Mouse (Mus musculus): ENCODE measurements around the gene Gm17018. TPM values are rescaled to one million over a fixed set of nuclear protein-coding genes. Genes with fewer than 3 reads are reported as not detected.

The Gm17018 gene
- polyA plus RNA-seq, 1 experiment from 2014 or later: 12.1 TPM

GRCm38 (mm10) chr19:45591704-45592103 is 31.3 kb downstream of the Gm17018 start:
- H3K36me3 ChIP-seq (replicated peaks): no peaks in the 10 kb centered on the region
- no peak overlapping the region for H3K4me3 ChIP-seq (replicated peaks)
- H3K27ac ChIP-seq (replicated peaks): no peak overlapping the region
- H3K4me2 ChIP-seq: no peak overlapping the region
- ATAC-seq (ENCODE audit: insufficient read depth): no peak
- H3K9ac ChIP-seq: no peak overlapping the region
- peaks cover 10% of the 10 kb centered on the region; the same call in 1 of the 2 replicates for H3K4me1 ChIP-seq (replicated peaks)
- WGBS (ENCODE audit: insufficient replicate concordance): 52% methylated on average over 7 of the region's 7 CpGs
- H3K9me3 ChIP-seq (replicated peaks): no peaks in the 10 kb centered on the region
- no peaks in the 10 kb centered on the region for H3K27me3 ChIP-seq

- H3K27ac ChIP-seq (replicated peaks): no peak overlapping the region
- no peaks in the 10 kb centered on the region for H3K27me3 ChIP-seq
- 82% methylated on average over 9 of the region's 9 CpGs for WGBS (ENCODE audit: insufficient replicate concordance)
- no peaks in the 10 kb centered on the region for H3K9me3 ChIP-seq (replicated peaks)
- no peaks in the 10 kb centered on the region for H3K36me3 ChIP-seq (replicated peaks)
- no peak overlapping the region for H3K4me2 ChIP-seq
- H3K9ac ChIP-seq: no peak overlapping the region
- ATAC-seq (ENCODE audit: insufficient read depth): no peak
- no peak overlapping the region for H3K4me3 ChIP-seq (replicated peaks)
- peaks cover 10% of the 10 kb centered on the region; the same call in 1 of the 2 replicates for H3K4me1 ChIP-seq (replicated peaks)
Measured at GRCm38 (mm10) chr19:45592916-45593315, 32.5 kb downstream of the Gm17018 start.

GRCm38 (mm10) chr19:45594079-45594478 is 33.7 kb downstream of the Gm17018 start:
- no peak for ATAC-seq (ENCODE audit: insufficient read depth)
- WGBS (ENCODE audit: insufficient replicate concordance): 85% methylated on average over 7 of the region's 7 CpGs
- H3K4me2 ChIP-seq: no peak overlapping the region

GRCm38 (mm10) chr19:45595481-45595880 is 35.1 kb downstream of the Gm17018 start:
- H3K9ac ChIP-seq: no peak overlapping the region
- H3K4me3 ChIP-seq (replicated peaks): no peak overlapping the region
- no peaks in the 10 kb centered on the region for H3K9me3 ChIP-seq (replicated peaks)
- no peak overlapping the region for H3K27ac ChIP-seq (replicated peaks)
- H3K36me3 ChIP-seq (replicated peaks): 0 out of 2 replicates have a peak, but pooled peaks cover 5% of the 10 kb centered on the region
- no peak for ATAC-seq (ENCODE audit: insufficient read depth)
- H3K4me1 ChIP-seq (replicated peaks): peaks cover 10% of the 10 kb centered on the region; the same call in 1 of the 2 replicates
- WGBS (ENCODE audit: insufficient replicate concordance): 82% methylated on average over 6 of the region's 6 CpGs
- no peak overlapping the region for H3K4me2 ChIP-seq
- H3K27me3 ChIP-seq: no peaks in the 10 kb centered on the region

More at GRCm38 (mm10) chr19:45594079-45594478, 33.7 kb downstream of the Gm17018 start:
- Histone ChIP-seq H3K36me3 (replicated peaks) (no peaks in the 10 kb centered on the region), H3K4me3 (replicated peaks) (no peak overlapping the region), H3K9ac (no peak overlapping the region), H3K27me3 (no peaks in the 10 kb centered on the region), H3K4me1 (replicated peaks) (peaks cover 10% of the 10 kb centered on the region; the same call in 1 of the 2 replicates), H3K9me3 (replicated peaks) (no peaks in the 10 kb centered on the region), H3K27ac (replicated peaks) (no peak overlapping the region)

GRCm38 (mm10) chr19:45596019-45596418 is 35.6 kb downstream of the Gm17018 start:
- no peak overlapping the region for H3K9ac ChIP-seq
- no peak for ATAC-seq (ENCODE audit: insufficient read depth)
- no peaks in the 10 kb centered on the region for H3K27me3 ChIP-seq
- no peak overlapping the region for H3K4me2 ChIP-seq
- H3K27ac ChIP-seq (replicated peaks): no peak overlapping the region
- H3K4me1 ChIP-seq (replicated peaks): peaks cover 10% of the 10 kb centered on the region; the same call in 1 of the 2 replicates
- 0 out of 2 replicates have a peak, but pooled peaks cover 5% of the 10 kb centered on the region for H3K36me3 ChIP-seq (replicated peaks)
- 77% methylated on average over 7 of the region's 7 CpGs for WGBS (ENCODE audit: insufficient replicate concordance)
- H3K9me3 ChIP-seq (replicated peaks): no peaks in the 10 kb centered on the region
- H3K4me3 ChIP-seq (replicated peaks): no peak overlapping the region

GRCm38 (mm10) chr19:45596434-45596833 is 36.0 kb downstream of the Gm17018 start:
- H3K9me3 ChIP-seq (replicated peaks): no peaks in the 10 kb centered on the region
- no peak overlapping the region for H3K4me2 ChIP-seq
- H3K27ac ChIP-seq (replicated peaks): no peak overlapping the region
- H3K9ac ChIP-seq: no peak overlapping the region
- no peak for ATAC-seq (ENCODE audit: insufficient read depth)
- H3K36me3 ChIP-seq (replicated peaks): 0 out of 2 replicates have a peak, but pooled peaks cover 5% of the 10 kb centered on the region
- peaks cover 10% of the 10 kb centered on the region; the same call in 1 of the 2 replicates for H3K4me1 ChIP-seq (replicated peaks)
- H3K27me3 ChIP-seq: no peaks in the 10 kb centered on the region
- 85% methylated on average over 6 of the region's 6 CpGs for WGBS (ENCODE audit: insufficient replicate concordance)
- H3K4me3 ChIP-seq (replicated peaks): no peak overlapping the region

- H3K36me3 ChIP-seq (replicated peaks): 0 out of 2 replicates have a peak, but pooled peaks cover 5% of the 10 kb centered on the region
- H3K4me3 ChIP-seq (replicated peaks): no peak overlapping the region
- 70% methylated on average over 4 of the region's 4 CpGs for WGBS (ENCODE audit: insufficient replicate concordance)
Measured at GRCm38 (mm10) chr19:45597106-45597505, 36.7 kb downstream of the Gm17018 start.

GRCm38 (mm10) chr19:45602606-45603005 is 42.2 kb downstream of the Gm17018 start:
- Histone ChIP-seq H3K36me3 (replicated peaks) (0 out of 2 replicates have a peak, but pooled peaks cover 5% of the 10 kb centered on the region), H3K27ac (replicated peaks) (peak overlapping the region; percentile 48)

More at GRCm38 (mm10) chr19:45597106-45597505, 36.7 kb downstream of the Gm17018 start:
- Histone ChIP-seq H3K27me3 (no peaks in the 10 kb centered on the region), H3K9me3 (replicated peaks) (no peaks in the 10 kb centered on the region), H3K9ac (no peak overlapping the region), H3K4me1 (replicated peaks) (peaks cover 14% of the 10 kb centered on the region), H3K4me2 (no peak overlapping the region), H3K27ac (replicated peaks) (no peak overlapping the region)
- no peak for ATAC-seq (ENCODE audit: insufficient read depth)

GRCm38 (mm10) chr19:45606701-45607100 is 46.3 kb downstream of the Gm17018 start:
- H3K4me1 ChIP-seq (replicated peaks): peaks cover 17% of the 10 kb centered on the region
- no peaks in the 10 kb centered on the region for H3K9me3 ChIP-seq (replicated peaks)
- H3K9ac ChIP-seq: no peak overlapping the region
- H3K27me3 ChIP-seq: no peaks in the 10 kb centered on the region
- no peak for ATAC-seq (ENCODE audit: insufficient read depth)
- no peak overlapping the region for H3K4me2 ChIP-seq
- H3K4me3 ChIP-seq (replicated peaks): no peak overlapping the region
- no peaks in the 10 kb centered on the region for H3K36me3 ChIP-seq (replicated peaks)
- WGBS (ENCODE audit: insufficient replicate concordance): 82% methylated on average over 4 of the region's 4 CpGs
- H3K27ac ChIP-seq (replicated peaks): no peak overlapping the region

More at GRCm38 (mm10) chr19:45602606-45603005, 42.2 kb downstream of the Gm17018 start:
- Histone ChIP-seq H3K27me3 (no peaks in the 10 kb centered on the region), H3K9me3 (replicated peaks) (no peaks in the 10 kb centered on the region), H3K4me1 (replicated peaks) (peaks cover 20% of the 10 kb centered on the region), H3K4me2 (peak overlapping the region; percentile 21; the same call in 1 of the 2 replicates), H3K9ac (no peak overlapping the region), H3K4me3 (replicated peaks) (no peak overlapping the region)
- ATAC-seq (ENCODE audit: insufficient read depth): peak; percentile 85
- 24% methylated on average over 5 of the region's 5 CpGs for WGBS (ENCODE audit: insufficient replicate concordance)

- Histone ChIP-seq H3K4me3 (replicated peaks) (no peak overlapping the region), H3K9ac (no peak overlapping the region), H3K27ac (replicated peaks) (no peak overlapping the region), H3K4me2 (no peak overlapping the region), H3K36me3 (replicated peaks) (no peaks in the 10 kb centered on the region), H3K4me1 (replicated peaks) (peaks cover 9% of the 10 kb centered on the region), H3K9me3 (replicated peaks) (no peaks in the 10 kb centered on the region), H3K27me3 (no peaks in the 10 kb centered on the region)
- ATAC-seq (ENCODE audit: insufficient read depth): no peak
- WGBS (ENCODE audit: insufficient replicate concordance): 82% methylated on average over 7 of the region's 7 CpGs
Measured at GRCm38 (mm10) chr19:45607479-45607878, 47.1 kb downstream of the Gm17018 start.

- no peak overlapping the region for H3K9ac ChIP-seq
- H3K4me2 ChIP-seq: no peak overlapping the region
- WGBS (ENCODE audit: insufficient replicate concordance): 82% methylated on average over 13 of the region's 13 CpGs
- H3K4me3 ChIP-seq (replicated peaks): no peak overlapping the region
- no peaks in the 10 kb centered on the region for H3K27me3 ChIP-seq
- no peak for ATAC-seq (ENCODE audit: insufficient read depth)
- H3K4me1 ChIP-seq (replicated peaks): no peaks in the 10 kb centered on the region
- no peaks in the 10 kb centered on the region for H3K9me3 ChIP-seq (replicated peaks)
- H3K27ac ChIP-seq (replicated peaks): no peak overlapping the region
- no peaks in the 10 kb centered on the region for H3K36me3 ChIP-seq (replicated peaks)
Measured at GRCm38 (mm10) chr19:45608648-45609339, 48.4 kb downstream of the Gm17018 start.

Data from liver, embryonic 15.5 days (tissue).